Mouse (Mus musculus) cerebellum, adult 2 months (tissue): Measurements from ENCODE around the gene Clcn3. TPM values are rescaled to one million over a fixed set of nuclear protein-coding genes. Genes with fewer than 3 reads are reported as not detected.

Experiments
- DNase-seq, 2 experiments: peaks; one replicate each; pipeline ENCODE4 v3.0.0; 2021
- H3K27ac ChIP-seq: fragments of 200-500 bp; 2 replicates; pipeline ENCODE4 v1.5.1; 2012; ENCODE audit warnings: low read length, control low read depth, inconsistent platforms; ENCODE audit not compliant: insufficient read depth
- H3K27me3 ChIP-seq: fragments of 200-500 bp; 2 replicates; pipeline ENCODE4 v1.6.1; 2012; ENCODE audit warnings: inconsistent platforms, mild to moderate bottlenecking, low read length, moderate library complexity; ENCODE audit not compliant: control insufficient read depth, insufficient read depth
- H3K4me1 ChIP-seq: fragments of 200-500 bp; 2 replicates; pipeline ENCODE4 v1.6.1; 2011; ENCODE audit warnings: low read length; ENCODE audit not compliant: control insufficient read depth, insufficient read depth
- H3K4me3 ChIP-seq: fragments of 200-500 bp; replicated peaks from 2 replicates; pipeline ENCODE3; 2011; ENCODE audit warnings: mild to moderate bottlenecking, low read depth, low read length, control low read depth; ENCODE audit not compliant: insufficient read depth
- CTCF ChIP-seq: fragments of 200-500 bp; IDR thresholded peaks from 2 replicates; pipeline ENCODE4 v1.5.1; 2011; ENCODE audit warnings: low read depth, mild to moderate bottlenecking, control low read depth, low read length, moderate library complexity, borderline replicate concordance; ENCODE audit not compliant: insufficient read depth
- POLR2A ChIP-seq: fragments of 200-500 bp; IDR thresholded peaks from 2 replicates; pipeline ENCODE4 v1.6.1; 2011; ENCODE audit warnings: low read length, control low read depth, borderline replicate concordance; ENCODE audit not compliant: insufficient read depth
- WGBS: fragments of 180-500 bp; shearing (Covaris S2); methylation state at CpG from one replicate; pipeline ENCODE4 v1.1.7; 2018; 5-methylcytosine and 5-hydroxymethylcytosine counted together
- polyA plus RNA-seq: library from polyadenylated mRNA; depleted of rRNA; stranded (reverse); fragments of >200 nt; gene quantifications from 2 replicates; pipeline ENCODE4 v1.2.3, GENCODE M21; 2012

Clcn3 gene
- polyA plus RNA-seq, 1 experiment: 81.0 TPM

- Histone ChIP-seq H3K4me3 (no peak overlapping the region), H3K27me3 (no peaks in the 10 kb centered on the region), H3K27ac (no peak overlapping the region), H3K4me1 (no peaks in the 10 kb centered on the region)
- no peak for DNase-seq
- 71% methylated on average over 4 of the region's 4 CpGs for WGBS
- TF ChIP-seq POLR2A: no peak
- no peak for TF ChIP-seq CTCF
Observed at GRCm38 (mm10) chr8:60883419-60884137, 99.5 kb downstream of the Clcn3 start.

- TF ChIP-seq CTCF (no peak), POLR2A (no peak)
- Histone ChIP-seq H3K4me3 (no peak overlapping the region), H3K4me1 (no peaks in the 10 kb centered on the region), H3K27me3 (no peaks in the 10 kb centered on the region), H3K27ac (no peak overlapping the region)
- WGBS: 86% methylated on average over 2 of the region's 2 CpGs
- no peak for DNase-seq
Observed at GRCm38 (mm10) chr8:60878617-60879016, 104.5 kb downstream of the Clcn3 start.

DNA sequence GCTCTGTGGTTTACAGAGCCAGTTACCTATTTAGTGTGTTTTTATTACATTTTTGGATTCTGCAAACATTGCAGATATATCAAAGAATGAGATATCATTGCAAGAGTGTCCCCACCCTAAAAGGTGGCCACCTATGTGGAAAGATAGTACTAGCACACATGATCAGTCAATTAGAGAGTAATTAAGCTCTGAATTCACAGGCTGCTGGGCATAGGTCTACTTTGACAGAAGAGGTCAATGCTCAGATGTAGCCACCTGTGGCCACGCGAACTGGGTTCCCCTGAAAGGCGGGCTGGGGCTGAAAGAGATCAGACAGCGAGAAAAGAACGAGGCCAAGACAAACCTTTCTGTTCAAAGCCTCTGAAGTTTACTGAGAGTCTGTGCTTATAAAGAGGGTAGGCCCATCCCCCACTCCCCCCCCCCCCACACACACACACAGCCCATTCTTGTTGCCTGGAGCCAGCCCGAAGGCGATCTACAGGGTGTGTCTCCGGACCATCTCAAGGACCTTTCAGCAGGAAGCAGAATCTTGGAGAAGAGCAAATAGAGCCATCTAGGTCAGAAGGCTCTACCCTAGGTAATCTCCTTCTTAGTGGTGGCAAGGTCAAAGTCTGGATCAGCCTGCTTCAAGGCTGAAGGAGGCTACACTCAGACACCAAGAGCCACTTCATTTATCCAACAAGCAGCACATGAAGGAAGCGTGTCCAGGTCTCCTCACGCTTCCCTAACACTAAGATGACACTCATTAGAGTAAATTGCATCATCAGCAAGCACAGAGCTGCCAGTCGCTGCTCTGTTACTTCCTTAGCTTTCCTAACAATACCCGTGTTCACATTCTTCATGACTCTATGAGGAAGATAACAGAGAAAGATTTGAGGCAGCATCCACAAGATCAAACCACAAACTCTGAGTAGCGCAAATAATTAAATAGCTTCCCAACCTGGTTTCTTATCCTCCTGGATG, 112.6 kb downstream of the Clcn3 start:
- Histone ChIP-seq H3K4me3 (no peak overlapping the region), H3K4me1 (no peaks in the 10 kb centered on the region), H3K27ac (no peak overlapping the region), H3K27me3 (no peaks in the 10 kb centered on the region)
- WGBS: 88% methylated on average over 13 of the region's 13 CpGs
- no peak for TF ChIP-seq POLR2A
- no peak for TF ChIP-seq CTCF
- no peak for DNase-seq

DNA sequence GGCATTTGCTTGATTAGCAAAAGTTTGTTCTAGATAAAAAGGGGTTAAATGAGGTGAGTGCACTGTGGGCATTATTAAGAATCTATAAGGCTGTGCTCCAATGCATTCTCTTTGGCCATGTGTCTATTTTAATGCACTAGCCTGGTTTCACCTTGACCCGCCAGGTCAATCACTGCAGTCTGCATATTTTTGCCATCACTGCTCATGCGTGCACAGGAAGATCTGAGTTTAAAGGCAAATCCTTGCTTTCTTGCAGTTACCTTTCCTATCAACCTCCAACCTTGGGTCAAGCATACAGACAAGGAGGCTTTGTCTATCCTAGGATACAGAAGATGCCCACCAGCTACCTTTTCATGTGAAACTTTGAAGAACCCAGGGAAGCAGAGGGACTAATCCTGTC, 113.3 kb downstream of the Clcn3 start:
- Histone ChIP-seq H3K4me3 (no peak overlapping the region), H3K27me3 (no peaks in the 10 kb centered on the region), H3K27ac (no peak overlapping the region), H3K4me1 (no peaks in the 10 kb centered on the region)
- DNase-seq: no peak
- WGBS: 99% methylated on average over 2 of the region's 2 CpGs
- TF ChIP-seq POLR2A (no peak), CTCF (no peak)

DNA sequence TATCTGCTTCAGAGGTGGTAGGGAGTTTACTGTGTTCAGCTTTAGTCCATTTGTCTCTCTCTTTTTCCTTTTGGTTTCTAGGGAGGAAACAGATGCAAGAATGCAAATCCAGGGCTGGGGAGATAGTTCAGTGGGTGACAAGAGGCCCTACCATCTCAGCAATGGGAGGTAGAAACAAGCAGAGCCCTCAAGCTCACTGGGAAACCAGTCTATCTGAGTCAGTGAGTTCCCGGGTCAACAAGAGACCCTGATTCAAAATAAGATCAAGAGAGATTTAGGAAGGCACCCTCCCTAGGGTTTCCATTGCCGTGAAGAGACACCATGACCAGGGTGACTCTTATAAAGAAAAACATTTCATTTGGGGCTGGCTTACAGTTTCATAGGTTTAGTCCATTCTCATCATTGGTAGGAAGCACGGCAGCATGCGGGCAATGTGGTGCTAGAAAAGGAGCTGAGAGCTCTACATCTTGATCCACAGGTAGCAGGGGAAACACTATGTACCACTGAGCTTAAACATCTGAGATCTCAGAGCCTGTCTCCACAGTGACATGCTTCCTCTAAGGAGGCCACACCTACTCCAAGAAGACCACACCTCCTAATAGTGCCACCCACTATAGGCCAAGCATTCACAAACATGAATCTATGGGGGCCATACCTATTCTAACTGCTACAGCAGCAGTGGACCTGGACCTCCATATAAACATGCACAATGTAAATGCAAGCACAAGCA, 114.7 kb downstream of the Clcn3 start:
- Histone ChIP-seq H3K27ac (no peak overlapping the region), H3K4me1 (no peaks in the 10 kb centered on the region), H3K27me3 (no peaks in the 10 kb centered on the region), H3K4me3 (no peak overlapping the region)
- DNase-seq: no peak
- no peak for TF ChIP-seq CTCF
- TF ChIP-seq POLR2A: no peak
- WGBS: 96% methylated on average over 4 of the region's 4 CpGs

DNA sequence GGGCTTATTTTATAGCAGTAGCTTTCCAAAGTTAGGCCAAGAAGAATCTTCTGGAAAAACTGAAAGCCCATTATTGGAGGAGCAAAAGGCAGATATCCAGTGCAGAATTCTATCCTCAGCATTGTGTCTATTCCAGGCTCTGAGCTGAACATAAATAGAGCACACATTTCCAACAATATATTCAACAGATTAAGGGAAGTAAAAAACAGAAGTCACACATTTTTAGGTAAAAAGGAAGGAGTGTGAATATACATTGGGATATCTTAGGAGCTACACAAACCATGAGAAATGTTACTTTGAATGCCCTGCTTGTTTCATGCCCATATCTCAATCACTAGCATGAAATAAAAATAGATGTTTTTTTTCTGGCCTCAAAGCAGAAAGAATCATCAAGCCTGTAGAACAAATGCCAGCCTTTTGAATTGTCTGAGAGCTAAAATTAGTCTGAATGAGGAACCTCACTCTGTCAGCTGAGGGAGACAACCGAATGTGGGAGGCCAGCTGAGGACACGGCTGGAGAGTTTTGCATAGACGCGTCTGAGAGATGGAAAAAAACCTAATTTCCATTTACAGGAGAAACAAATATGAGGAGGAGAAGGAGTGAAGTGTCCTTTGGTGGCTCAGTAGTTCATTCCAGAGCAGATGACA, 115.5 kb downstream of the Clcn3 start:
- 36% methylated on average over 4 of the region's 4 CpGs for WGBS
- Histone ChIP-seq H3K27ac (no peak overlapping the region), H3K27me3 (no peaks in the 10 kb centered on the region), H3K4me3 (no peak overlapping the region), H3K4me1 (no peaks in the 10 kb centered on the region)
- TF ChIP-seq POLR2A: no peak
- TF ChIP-seq CTCF: no peak
- peak in 1 of 2 experiments; percentile 52 for DNase-seq

GRCm38 (mm10) chr8:60865504-60866114, 117.5 kb downstream of the Clcn3 start:
- no peaks in the 10 kb centered on the region for H3K27me3 ChIP-seq
- TF ChIP-seq POLR2A (no peak), CTCF (peak; percentile 65; the same call in 1 of the 2 replicates)
- no peak overlapping the region for H3K4me3 ChIP-seq
- DNase-seq: peak; percentile 74 to 85
- 34% methylated on average over 3 of the region's 3 CpGs for WGBS
- H3K4me1 ChIP-seq: no peaks in the 10 kb centered on the region
- no peak overlapping the region for H3K27ac ChIP-seq

DNA sequence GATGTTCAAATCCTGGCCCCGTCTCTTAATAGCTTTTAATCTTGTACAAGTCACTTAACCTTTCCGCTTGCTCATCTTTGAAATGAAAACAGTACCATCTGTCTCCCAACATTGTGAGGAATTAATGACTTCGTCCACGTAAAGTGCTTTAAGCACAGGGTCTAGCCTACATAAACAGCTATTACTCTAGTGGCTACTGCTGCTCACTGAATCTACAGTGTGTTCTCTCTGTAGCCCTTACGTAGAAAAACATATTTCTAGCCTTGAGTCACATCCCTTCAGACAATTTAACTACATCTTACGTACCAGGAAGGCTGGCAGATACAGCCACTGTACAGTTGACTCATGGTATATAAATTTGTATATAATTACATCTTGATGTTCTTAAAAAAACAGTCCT, 118.2 kb downstream of the Clcn3 start:
- peak in 1 of 2 experiments; percentile 22 for DNase-seq
- 52% methylated on average over 6 of the region's 6 CpGs for WGBS
- Histone ChIP-seq H3K27me3 (no peaks in the 10 kb centered on the region), H3K27ac (no peak overlapping the region), H3K4me1 (no peaks in the 10 kb centered on the region), H3K4me3 (no peak overlapping the region)
- TF ChIP-seq CTCF: no peak
- no peak for TF ChIP-seq POLR2A
